ENCODE assay signal across 9 mouse cellular contexts in genomic region chr2:74300366-74300791, GRCm38 (mm10).
A peak's percentile ranks its signal among the peaks of the same experiment; 100 is the strongest.
DNase-seq lines count a peak whose midpoint lies in the region; ATAC-seq and TF ChIP-seq lines count a peak whose summit lies in the region.
"Had no signal": no experiment of that assay in that cellular context is flagged by ENCODE, and none has a peak within 500 bp of the region (broad histone marks: within the 10 kb centered on the region; RNA-seq: fewer than 3 reads in every experiment).

No protein-coding gene starts in this region.

- no peak overlapping the region; the same call in 1 of the 2 replicates for H3K4me2 ChIP-seq in liver, embryonic 14.5 days (ENCODE audit: low read depth)

- no peak overlapping the region for H3K9ac ChIP-seq in ES-E14 (ENCODE audit: insufficient read depth, low read depth, low read length, poor library complexity, severe bottlenecking)
- H3K9ac ChIP-seq in liver, embryonic 14.5 days (replicated peaks), result no peak overlapping the region

- in situ Hi-C loops in ES-E14 (cut with MboI; ENCODE audit: low sequenced_read_pairs in 2 of 2, unreplicated experiment in 2 of 2), result no loop called here

- intact Hi-C loops in heart, postnatal 10 days (cut with DNase I), result loop anchor here (1.0 to 2.0 kb wide), 2 partner anchors 234 to 363 kb away; no protein-coding TSS in a partner anchor

- TF ChIP-seq CTCF in liver, embryonic 14.5 days (IDR thresholded peaks at IDR 0.05; ENCODE audit: low read depth), result peak; percentile 48

- no peak overlapping the region for H3K27ac ChIP-seq in ES-E14 (ENCODE audit: insufficient read depth, low read depth, low read length, poor library complexity, severe bottlenecking)
- no peak overlapping the region for H3K27ac ChIP-seq in liver, embryonic 14.5 days
- H3K27ac ChIP-seq: macrophage had no signal

- no peaks in the 10 kb centered on the region for H3K9me3 ChIP-seq in ES-E14 (ENCODE audit: control insufficient read depth, insufficient read depth, low read depth, low read length)
- H3K9me3 ChIP-seq in liver, embryonic 14.5 days (ENCODE audit: control insufficient read depth, low read length), result no peaks in the 10 kb centered on the region

- DNase-seq in ES-E14 (ENCODE audit: low read depth, low spot score), result peak; percentile 40
- DNase-seq in adrenal gland, postnatal 36 days, result peak; percentile 56 to 67
- peak; percentile 35 for DNase-seq in fibroblast of lung, adult 2 months (ENCODE audit: low read depth)
- peak; percentile 64 to 77 for DNase-seq in heart, postnatal 10 days
- DNase-seq in kidney, postnatal 4 days, result peak; percentile 78 to 84
- DNase-seq in liver, embryonic 14.5 days (ENCODE audit: low read depth in 3 of 3, low spot score in 3 of 3), result peak in 2 of 3 experiments; percentile 5 to 22
- peak; percentile 33 for DNase-seq in retina, adult 2 months (ENCODE audit: low read depth, low spot score)
- no peak for DNase-seq in natural killer cell, adult 2 months (ENCODE audit: low spot score in 2 of 2)

- no peaks in the 10 kb centered on the region for H3K27me3 ChIP-seq in liver, embryonic 14.5 days (ENCODE audit: control insufficient read depth, insufficient read depth, low read length)

- no peak for ATAC-seq in liver, embryonic 14.5 days (ENCODE audit: insufficient read depth)

- no peaks in the 10 kb centered on the region for H3K36me3 ChIP-seq in ES-E14 (ENCODE audit: control insufficient read depth, insufficient read depth, low read length, poor library complexity, severe bottlenecking)
- H3K36me3 ChIP-seq in liver, embryonic 14.5 days (replicated peaks; ENCODE audit: control insufficient read depth, insufficient read depth, low read depth), result no peaks in the 10 kb centered on the region

- 1% methylated on average over 11 of the region's 11 CpGs for WGBS in liver, embryonic 14.5 days (ENCODE audit: insufficient replicate concordance)

- no peaks in the 10 kb centered on the region for H3K4me1 ChIP-seq in ES-E14 (ENCODE audit: control insufficient read depth in 2 of 2, insufficient read depth in 2 of 2, low read length in 2 of 2, poor library complexity in 1 of 2)
- peaks cover 0 to 2% of the 10 kb centered on the region in 2 experiments; a peak in 1 of 4 replicates for H3K4me1 ChIP-seq in liver, embryonic 14.5 days (replicated peaks; ENCODE audit: control insufficient read depth in 2 of 2, insufficient read depth in 2 of 2, low read length in 1 of 2)

- no peak for TF ChIP-seq EP300 in liver, embryonic 14.5 days (IDR thresholded peaks at IDR 0.05; ENCODE audit: low read depth)

- H3K4me3 ChIP-seq in ES-E14 (ENCODE audit: insufficient read depth in 1 of 2, low read depth in 1 of 2, low read length in 2 of 2, poor library complexity in 1 of 2, severe bottlenecking in 1 of 2), result no peak overlapping the region
- H3K4me3 ChIP-seq in liver, embryonic 14.5 days (ENCODE audit: insufficient read depth in 1 of 2, low read depth in 2 of 2, low read length in 2 of 2), result 0 out of 4 replicates have a peak overlapping the region, but pooled peaks of 1 of the 2 experiments have one; percentile 13

TF ChIP-seq in ES-E14, 5 proteins besides CTCF, POLR2A, EP300 and RAD21:
- TF ChIP-seq ZNF384 (IDR thresholded peaks at IDR 0.05; ENCODE audit: low read depth, low read length) (peak; percentile 19; the same call in 1 of the 2 replicates), MAFK (IDR thresholded peaks at IDR 0.05; ENCODE audit: insufficient read depth, low read depth, low read length) (no peak), HCFC1 (IDR thresholded peaks at IDR 0.05; ENCODE audit: borderline replicate concordance, insufficient read depth, low read length) (no peak), CHD2 (IDR thresholded peaks at IDR 0.05; ENCODE audit: low read depth, low read length) (peak; percentile 24; the same call in 1 of the 2 replicates), ZC3H11A (IDR thresholded peaks at IDR 0.05; ENCODE audit: borderline replicate concordance, low read depth, low read length) (peak; percentile 59)

Comparison
In these comparisons a context has a peak if more than half of its experiments do, and no peak if none do; other contexts are left out.
1. DNase-seq: peak in ES-E14 (single experiment), adrenal gland, postnatal 36 days (2 of 2), fibroblast of lung, adult 2 months (single experiment), heart, postnatal 10 days (2 of 2), kidney, postnatal 4 days (2 of 2), liver, embryonic 14.5 days (2 of 3) and retina, adult 2 months (single experiment); none in natural killer cell, adult 2 months (0 of 2).